Mouse (Mus musculus) liver, postnatal 0 days (tissue): ENCODE data around the gene Snx20. TPM values are rescaled to one million over a fixed set of nuclear protein-coding genes. Genes with fewer than 3 reads are reported as not detected.

Experiments
- ATAC-seq: fragments of 200-750 bp; cut with Nextera tagmentation; 2 replicates; pipeline ENCODE4 v1.8.0; 2017; ENCODE audit warnings: mild to moderate bottlenecking, moderate library complexity
- DNase-seq: peaks from one replicate; pipeline ENCODE4 v3.0.0-alpha.2; 2016
- H3K27ac ChIP-seq: fragments of 300-500 bp; sonication (generic); 2 replicates; pipeline ENCODE4 v1.5.1; 2014; ENCODE audit warnings: antibody characterized with exemption, moderate library complexity, mild to moderate bottlenecking, low read depth
- H3K27me3 ChIP-seq: fragments of 300-500 bp; sonication (generic); 2 replicates; pipeline ENCODE4 v1.6.1; 2014; ENCODE audit warnings: low read length, control low read depth, mixed read lengths; ENCODE audit not compliant: insufficient read depth
- H3K36me3 ChIP-seq: fragments of 300-500 bp; sonication (generic); replicated peaks from 2 replicates; pipeline ENCODE4 v1.6.1; 2014; ENCODE audit warnings: mild to moderate bottlenecking, control low read depth, low read length, moderate library complexity, mixed read lengths; ENCODE audit not compliant: insufficient read depth
- H3K4me1 ChIP-seq: fragments of 300-500 bp; sonication (generic); 2 replicates; pipeline ENCODE4 v1.6.1; 2014; ENCODE audit warnings: antibody characterized with exemption, mild to moderate bottlenecking, control low read depth; ENCODE audit not compliant: insufficient read depth
- H3K4me2 ChIP-seq: fragments of 300-500 bp; sonication (generic); 2 replicates; pipeline ENCODE4 v1.6.1; 2014; ENCODE audit warnings: low read depth, mild to moderate bottlenecking, low read length, moderate library complexity, mixed read lengths
- H3K4me3 ChIP-seq: fragments of 300-500 bp; sonication (generic); 2 replicates; pipeline ENCODE4 v1.5.1; 2014; ENCODE audit warnings: low read depth, low read length
- H3K9ac ChIP-seq: fragments of 300-500 bp; sonication (generic); replicated peaks from 2 replicates; pipeline ENCODE4 v1.6.1; 2014; ENCODE audit warnings: mild to moderate bottlenecking, moderate library complexity
- H3K9me3 ChIP-seq: fragments of 300-500 bp; sonication (generic); 2 replicates; pipeline ENCODE4 v1.6.1; 2016; ENCODE audit warnings: mild to moderate bottlenecking, control low read depth, low read length, mixed read lengths
- CTCF ChIP-seq: sonication (generic); IDR thresholded peaks from 2 replicates; pipeline ENCODE4 v1.5.1; 2016; ENCODE audit warnings: antibody characterized with exemption, low read depth
- EP300 ChIP-seq: IDR thresholded peaks from 2 replicates; pipeline ENCODE4 v1.6.1; 2016; ENCODE audit warnings: antibody characterized with exemption, low read depth, mild to moderate bottlenecking
- WGBS: fragments of 180-500 bp; shearing (Covaris S2); extraction: QIAGEN DNeasy Blood & Tissue Kit; methylation state at CpG from one replicate; pipeline ENCODE4 v1.1.7; 2014; ENCODE audit not compliant: insufficient replicate concordance; 5-methylcytosine and 5-hydroxymethylcytosine counted together
- polyA plus RNA-seq: library from polyadenylated mRNA; unstranded; fragments of >200 nt; fragmentation: Nextera tagmentation; extraction: Ambion mirVana; gene quantifications from 2 replicates; pipeline ENCODE4 v1.2.1, GENCODE M21; 2015

Snx20 gene
- polyA plus RNA-seq, 1 experiment from 2014 or later: 6.0 TPM

- TF ChIP-seq CTCF (no peak), EP300 (no peak)
- 63% methylated on average over 5 of the region's 5 CpGs for WGBS
- no peak overlapping the region for H3K4me3 ChIP-seq
- no peaks in the 10 kb centered on the region for H3K27me3 ChIP-seq
- H3K9me3 ChIP-seq: peaks cover 5% of the 10 kb centered on the region; the same call in 1 of the 2 replicates
- H3K36me3 ChIP-seq: no peaks in the 10 kb centered on the region
- no peak overlapping the region for H3K27ac ChIP-seq
- no peaks in the 10 kb centered on the region for H3K4me1 ChIP-seq
- DNase-seq (no peak), ATAC-seq (no peak)
- no peak overlapping the region for H3K4me2 ChIP-seq
- H3K9ac ChIP-seq: no peak overlapping the region
These were observed 37.4 kb downstream of the Snx20 start for GRCm38 (mm10) chr8:88598578-88598977.

GRCm38 (mm10) chr8:88596042-88596441 lies 39.9 kb downstream of the Snx20 start:
- Histone ChIP-seq H3K4me1 (no peaks in the 10 kb centered on the region), H3K36me3 (no peaks in the 10 kb centered on the region), H3K27ac (no peak overlapping the region), H3K4me2 (no peak overlapping the region), H3K27me3 (no peaks in the 10 kb centered on the region), H3K4me3 (no peak overlapping the region), H3K9me3 (no peaks in the 10 kb centered on the region), H3K9ac (no peak overlapping the region)
- TF ChIP-seq EP300 (no peak), CTCF (no peak)
- 80% methylated on average over 12 of the region's 12 CpGs for WGBS
- no peak for ATAC-seq
- no peak for DNase-seq

GRCm38 (mm10) chr8:88593947-88594346 lies 42.0 kb downstream of the Snx20 start:
- WGBS: 93% methylated on average over 1 of the region's 1 CpGs
- Histone ChIP-seq H3K27ac (no peak overlapping the region), H3K4me1 (no peaks in the 10 kb centered on the region), H3K4me3 (no peak overlapping the region), H3K36me3 (no peaks in the 10 kb centered on the region), H3K27me3 (no peaks in the 10 kb centered on the region), H3K9me3 (no peaks in the 10 kb centered on the region), H3K9ac (no peak overlapping the region), H3K4me2 (no peak overlapping the region)
- no peak for ATAC-seq
- DNase-seq: no peak
- TF ChIP-seq CTCF (no peak), EP300 (no peak)

DNA sequence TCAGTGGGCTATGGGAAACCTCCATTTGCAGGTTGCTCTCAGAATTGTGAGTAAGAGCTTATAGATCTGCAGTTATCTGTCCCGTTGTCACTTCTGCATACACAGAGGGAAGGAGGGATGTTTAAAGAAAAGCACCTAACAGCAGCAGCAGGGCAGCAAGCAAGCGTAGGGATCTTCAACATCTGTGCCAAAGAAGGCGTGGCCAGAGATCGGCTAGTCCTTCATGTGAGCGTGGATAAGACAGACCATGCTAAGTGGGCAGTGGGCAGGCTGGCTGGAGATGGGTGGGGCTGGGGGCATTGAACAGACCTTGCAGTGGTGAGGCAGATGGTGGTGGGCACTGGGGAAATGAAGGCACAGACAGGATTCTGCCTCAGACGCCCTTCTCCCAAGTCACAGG lies 45.7 kb downstream of the Snx20 start:
- ATAC-seq (no peak), DNase-seq (no peak)
- 58% methylated on average over 6 of the region's 6 CpGs for WGBS
- H3K4me2 ChIP-seq: no peak overlapping the region
- TF ChIP-seq CTCF (no peak), EP300 (no peak)
- H3K4me3 ChIP-seq: no peak overlapping the region
- no peaks in the 10 kb centered on the region for H3K4me1 ChIP-seq
- no peaks in the 10 kb centered on the region for H3K9me3 ChIP-seq
- H3K36me3 ChIP-seq: no peaks in the 10 kb centered on the region
- no peak overlapping the region for H3K27ac ChIP-seq
- H3K9ac ChIP-seq: no peak overlapping the region
- no peaks in the 10 kb centered on the region for H3K27me3 ChIP-seq

- no peak for ATAC-seq
- no peaks in the 10 kb centered on the region for H3K9me3 ChIP-seq
- no peak for DNase-seq
- H3K9ac ChIP-seq: no peak overlapping the region
- no peaks in the 10 kb centered on the region for H3K4me1 ChIP-seq
- TF ChIP-seq EP300: no peak
- no peak for TF ChIP-seq CTCF
- H3K27me3 ChIP-seq: no peaks in the 10 kb centered on the region
- H3K4me3 ChIP-seq: no peak overlapping the region
- 86% methylated on average over 8 of the region's 8 CpGs for WGBS
- no peak overlapping the region for H3K27ac ChIP-seq
- no peak overlapping the region for H3K4me2 ChIP-seq
- H3K36me3 ChIP-seq: no peaks in the 10 kb centered on the region
These were observed 47.6 kb downstream of the Snx20 start for GRCm38 (mm10) chr8:88588205-88588889.

GRCm38 (mm10) chr8:88583863-88584262 lies 52.1 kb downstream of the Snx20 start:
- Histone ChIP-seq H3K27me3 (no peaks in the 10 kb centered on the region), H3K4me1 (no peaks in the 10 kb centered on the region), H3K9ac (no peak overlapping the region), H3K36me3 (no peaks in the 10 kb centered on the region), H3K4me3 (no peak overlapping the region), H3K9me3 (no peaks in the 10 kb centered on the region), H3K27ac (no peak overlapping the region), H3K4me2 (no peak overlapping the region)
- DNase-seq: no peak
- ATAC-seq: no peak
- 70% methylated on average over 3 of the region's 3 CpGs for WGBS
- TF ChIP-seq CTCF (no peak), EP300 (no peak)

GRCm38 (mm10) chr8:88580785-88581184 lies 55.1 kb downstream of the Snx20 start:
- no peaks in the 10 kb centered on the region for H3K27me3 ChIP-seq
- no peak for DNase-seq
- H3K4me3 ChIP-seq: no peak overlapping the region
- ATAC-seq: no peak
- no peak overlapping the region for H3K9ac ChIP-seq
- no peak overlapping the region for H3K27ac ChIP-seq
- TF ChIP-seq EP300 (no peak), CTCF (no peak)
- H3K36me3 ChIP-seq: no peaks in the 10 kb centered on the region
- no peak overlapping the region for H3K4me2 ChIP-seq
- H3K4me1 ChIP-seq: no peaks in the 10 kb centered on the region
- no peaks in the 10 kb centered on the region for H3K9me3 ChIP-seq
- 36% methylated on average over 7 of the region's 7 CpGs for WGBS
